Mouse (Mus musculus): ENCODE results near the gene Fam205c. TPM values are rescaled to one million over a fixed set of nuclear protein-coding genes. Genes with fewer than 3 reads are reported as not detected.
A peak's percentile ranks its signal among the peaks of the same experiment; 100 is the strongest.

Gene Fam205c
- polyA plus RNA-seq, 1 experiment from 2014 or later = 0.31 TPM

DNA sequence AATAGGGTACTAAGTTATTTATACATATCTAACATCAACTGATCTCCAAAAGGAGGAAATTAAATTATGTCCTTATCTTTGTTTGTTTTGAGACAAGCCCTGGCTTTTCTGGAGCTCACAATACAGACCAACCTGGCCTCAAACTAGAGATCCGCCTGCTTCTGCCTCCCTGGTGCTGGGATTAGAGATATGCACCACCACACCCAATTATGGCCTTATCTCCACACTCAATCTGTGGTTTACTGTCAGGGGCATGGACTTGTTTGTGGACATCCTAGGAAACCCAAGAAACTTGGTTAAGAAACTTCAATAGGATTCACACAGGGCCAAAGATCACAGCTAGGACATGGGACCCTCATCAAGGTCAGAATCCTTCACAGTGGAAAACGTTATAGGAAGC is 3.6 kb upstream of the Fam205c start:
- Histone ChIP-seq H3K9me3 (ENCODE audit: control insufficient read depth, low read length) (no peaks in the 10 kb centered on the region), H3K27me3 (ENCODE audit: control insufficient read depth, insufficient read depth, low read length) (no peaks in the 10 kb centered on the region), H3K36me3 (ENCODE audit: control insufficient read depth, insufficient read depth, low read length) (no peaks in the 10 kb centered on the region), H3K9ac (ENCODE audit: low read length) (no peak overlapping the region), H3K4me2 (ENCODE audit: low read length) (no peak overlapping the region), H3K27ac (replicated peaks in 1 of 2; ENCODE audit: control insufficient read depth in 1 of 2, insufficient read depth in 1 of 2, low read depth in 2 of 2, low read length in 2 of 2) (no peak overlapping the region), H3K4me3 (ENCODE audit: control insufficient read depth in 1 of 2, insufficient read depth in 1 of 2, low read depth in 1 of 2, low read length in 2 of 2) (no peak overlapping the region), H3K4me1 (ENCODE audit: control insufficient read depth in 2 of 2, insufficient read depth in 2 of 2, low read length in 2 of 2) (peaks cover 2 to 6% of the 10 kb centered on the region in 2 experiments; a peak in 2 of 4 replicates)
- no peak for ATAC-seq (ENCODE audit: insufficient number of reproducible peaks, insufficient read depth, low FRiP score, low read depth)
- WGBS = 83% methylated on average over 2 of the region's 2 CpGs

- no peak overlapping the region for H3K4me3 ChIP-seq (ENCODE audit: control insufficient read depth in 1 of 2, insufficient read depth in 1 of 2, low read depth in 1 of 2, low read length in 2 of 2)
- no peaks in the 10 kb centered on the region for H3K36me3 ChIP-seq (ENCODE audit: control insufficient read depth, insufficient read depth, low read length)
- ATAC-seq (ENCODE audit: insufficient number of reproducible peaks, insufficient read depth, low FRiP score, low read depth) = peak; percentile 43; the same call in 1 of the 2 replicates
- no peak overlapping the region for H3K9ac ChIP-seq (ENCODE audit: low read length)
- WGBS = 29% methylated on average over 5 of the region's 5 CpGs
- no peaks in the 10 kb centered on the region for H3K9me3 ChIP-seq (ENCODE audit: control insufficient read depth, low read length)
- no peak overlapping the region for H3K4me2 ChIP-seq (ENCODE audit: low read length)
- H3K4me1 ChIP-seq (ENCODE audit: control insufficient read depth in 2 of 2, insufficient read depth in 2 of 2, low read length in 2 of 2) = peaks cover 2 to 6% of the 10 kb centered on the region in 2 experiments; a peak in 2 of 4 replicates
- no peaks in the 10 kb centered on the region for H3K27me3 ChIP-seq (ENCODE audit: control insufficient read depth, insufficient read depth, low read length)
- H3K27ac ChIP-seq (replicated peaks in 1 of 2; ENCODE audit: control insufficient read depth in 1 of 2, insufficient read depth in 1 of 2, low read depth in 2 of 2, low read length in 2 of 2) = no peak overlapping the region
Observed at GRCm38 (mm10) chr4:42876586-42877291, 2.7 kb upstream of the Fam205c start.

- Histone ChIP-seq H3K9ac (ENCODE audit: low read length) (no peak overlapping the region), H3K27ac (replicated peaks in 1 of 2; ENCODE audit: control insufficient read depth in 1 of 2, insufficient read depth in 1 of 2, low read depth in 2 of 2, low read length in 2 of 2) (no peak overlapping the region), H3K9me3 (ENCODE audit: control insufficient read depth, low read length) (no peaks in the 10 kb centered on the region)
Observed at GRCm38 (mm10) chr4:42872746-42873435, 1.1 kb downstream of the Fam205c start.

DNA sequence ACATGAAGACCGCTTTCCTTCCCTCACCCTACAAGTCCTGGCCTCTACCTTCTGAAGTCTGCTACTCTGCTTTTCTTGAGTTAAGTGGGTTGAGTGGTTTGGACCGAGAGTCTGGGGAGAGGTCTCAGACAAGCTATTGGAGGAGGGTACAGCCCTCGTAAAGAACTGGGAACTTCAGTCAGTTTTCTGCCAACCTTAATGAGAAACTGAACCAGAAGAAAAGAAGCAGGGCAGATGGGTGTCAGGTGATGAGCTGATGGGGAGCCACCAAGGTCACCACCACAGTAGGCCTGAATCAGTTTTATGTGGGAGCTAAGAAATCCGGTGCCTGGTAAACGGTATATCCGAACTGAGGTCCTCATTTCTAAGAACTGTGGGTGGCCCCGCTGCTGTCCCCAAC is 1.9 kb downstream of the Fam205c start:
- Histone ChIP-seq H3K9me3 (ENCODE audit: control insufficient read depth, low read length) (no peaks in the 10 kb centered on the region), H3K4me2 (ENCODE audit: low read length) (no peak overlapping the region), H3K4me1 (ENCODE audit: control insufficient read depth in 2 of 2, insufficient read depth in 2 of 2, low read length in 2 of 2) (no peaks in the 10 kb centered on the region), H3K4me3 (ENCODE audit: control insufficient read depth in 1 of 2, insufficient read depth in 1 of 2, low read depth in 1 of 2, low read length in 2 of 2) (no peak overlapping the region), H3K27ac (replicated peaks in 1 of 2; ENCODE audit: control insufficient read depth in 1 of 2, insufficient read depth in 1 of 2, low read depth in 2 of 2, low read length in 2 of 2) (no peak overlapping the region), H3K9ac (ENCODE audit: low read length) (no peak overlapping the region), H3K36me3 (ENCODE audit: control insufficient read depth, insufficient read depth, low read length) (no peaks in the 10 kb centered on the region), H3K27me3 (ENCODE audit: control insufficient read depth, insufficient read depth, low read length) (no peaks in the 10 kb centered on the region; the same call in 1 of the 2 replicates)
- no peak for ATAC-seq (ENCODE audit: insufficient number of reproducible peaks, insufficient read depth, low FRiP score, low read depth)
- WGBS = 88% methylated on average over 7 of the region's 7 CpGs

More at GRCm38 (mm10) chr4:42872746-42873435, 1.1 kb downstream of the Fam205c start:
- WGBS = 67% methylated on average over 16 of the region's 16 CpGs
- Histone ChIP-seq H3K4me2 (ENCODE audit: low read length) (no peak overlapping the region), H3K36me3 (ENCODE audit: control insufficient read depth, insufficient read depth, low read length) (no peaks in the 10 kb centered on the region), H3K4me3 (ENCODE audit: control insufficient read depth in 1 of 2, insufficient read depth in 1 of 2, low read depth in 1 of 2, low read length in 2 of 2) (no peak overlapping the region), H3K4me1 (ENCODE audit: control insufficient read depth in 2 of 2, insufficient read depth in 2 of 2, low read length in 2 of 2) (no peaks in the 10 kb centered on the region), H3K27me3 (ENCODE audit: control insufficient read depth, insufficient read depth, low read length) (no peaks in the 10 kb centered on the region; the same call in 1 of the 2 replicates)
- no peak for ATAC-seq (ENCODE audit: insufficient number of reproducible peaks, insufficient read depth, low FRiP score, low read depth)

DNA sequence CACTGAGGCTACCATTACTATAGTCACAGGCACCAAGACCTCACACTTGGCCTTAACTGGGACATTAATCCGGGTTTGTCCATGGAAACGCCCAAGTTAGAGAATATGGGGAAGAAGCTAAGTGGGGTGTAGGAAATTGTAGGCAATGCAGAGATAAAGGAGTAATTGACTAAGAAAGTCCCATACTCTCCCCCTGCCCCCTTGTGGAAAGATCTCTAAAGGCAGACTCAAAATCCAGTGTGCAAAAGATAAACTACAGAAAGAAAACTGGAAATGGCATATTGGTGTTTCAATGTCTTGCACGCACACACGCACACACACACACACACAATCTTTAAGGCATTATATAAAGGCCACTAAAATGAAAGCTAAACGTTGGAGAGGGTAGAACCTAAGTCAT is 3.3 kb downstream of the Fam205c start:
- Histone ChIP-seq H3K4me1 (ENCODE audit: control insufficient read depth in 2 of 2, insufficient read depth in 2 of 2, low read length in 2 of 2) (no peaks in the 10 kb centered on the region), H3K9ac (ENCODE audit: low read length) (no peak overlapping the region), H3K4me3 (ENCODE audit: control insufficient read depth in 1 of 2, insufficient read depth in 1 of 2, low read depth in 1 of 2, low read length in 2 of 2) (no peak overlapping the region), H3K27ac (replicated peaks in 1 of 2; ENCODE audit: control insufficient read depth in 1 of 2, insufficient read depth in 1 of 2, low read depth in 2 of 2, low read length in 2 of 2) (no peak overlapping the region), H3K36me3 (ENCODE audit: control insufficient read depth, insufficient read depth, low read length) (no peaks in the 10 kb centered on the region), H3K9me3 (ENCODE audit: control insufficient read depth, low read length) (no peaks in the 10 kb centered on the region), H3K4me2 (ENCODE audit: low read length) (no peak overlapping the region), H3K27me3 (ENCODE audit: control insufficient read depth, insufficient read depth, low read length) (no peaks in the 10 kb centered on the region; the same call in 1 of the 2 replicates)
- ATAC-seq (ENCODE audit: insufficient number of reproducible peaks, insufficient read depth, low FRiP score, low read depth) = no peak
- WGBS = 75% methylated on average over 5 of the region's 5 CpGs

GRCm38 (mm10) chr4:42868193-42868592 is 5.8 kb downstream of the Fam205c start:
- Histone ChIP-seq H3K9me3 (ENCODE audit: control insufficient read depth, low read length) (no peaks in the 10 kb centered on the region), H3K4me3 (ENCODE audit: control insufficient read depth in 1 of 2, insufficient read depth in 1 of 2, low read depth in 1 of 2, low read length in 2 of 2) (no peak overlapping the region), H3K9ac (ENCODE audit: low read length) (no peak overlapping the region), H3K27ac (replicated peaks in 1 of 2; ENCODE audit: control insufficient read depth in 1 of 2, insufficient read depth in 1 of 2, low read depth in 2 of 2, low read length in 2 of 2) (no peak overlapping the region), H3K27me3 (ENCODE audit: control insufficient read depth, insufficient read depth, low read length) (no peaks in the 10 kb centered on the region; the same call in 1 of the 2 replicates), H3K4me2 (ENCODE audit: low read length) (no peak overlapping the region), H3K36me3 (ENCODE audit: control insufficient read depth, insufficient read depth, low read length) (no peaks in the 10 kb centered on the region), H3K4me1 (ENCODE audit: control insufficient read depth in 2 of 2, insufficient read depth in 2 of 2, low read length in 2 of 2) (no peaks in the 10 kb centered on the region)
- ATAC-seq (ENCODE audit: insufficient number of reproducible peaks, insufficient read depth, low FRiP score, low read depth) = no peak
- 82% methylated on average over 5 of the region's 5 CpGs for WGBS

DNA sequence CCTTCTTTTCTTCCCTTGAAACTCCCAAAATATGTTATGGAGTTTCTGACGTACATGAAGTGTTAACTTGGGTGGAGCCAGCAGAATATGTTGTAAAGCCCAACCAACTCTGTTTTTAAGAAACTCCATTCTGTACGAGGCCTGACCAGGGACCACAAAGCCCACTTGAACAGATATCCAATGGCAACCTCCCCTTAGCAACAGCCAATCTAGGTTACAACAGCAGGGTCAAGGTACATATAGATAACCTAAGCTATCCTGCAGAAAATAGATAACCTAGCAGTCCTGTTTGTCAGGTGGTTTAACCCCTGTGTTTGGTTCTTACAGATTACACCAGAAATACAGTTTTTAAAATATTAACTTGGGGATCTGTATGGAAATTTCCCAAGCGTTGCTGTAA is 6.6 kb downstream of the Fam205c start:
- H3K4me3 ChIP-seq (ENCODE audit: control insufficient read depth in 1 of 2, insufficient read depth in 1 of 2, low read depth in 1 of 2, low read length in 2 of 2) = no peak overlapping the region
- H3K4me1 ChIP-seq (ENCODE audit: control insufficient read depth in 2 of 2, insufficient read depth in 2 of 2, low read length in 2 of 2) = no peaks in the 10 kb centered on the region
- no peak overlapping the region for H3K4me2 ChIP-seq (ENCODE audit: low read length)
- no peak overlapping the region for H3K27ac ChIP-seq (replicated peaks in 1 of 2; ENCODE audit: control insufficient read depth in 1 of 2, insufficient read depth in 1 of 2, low read depth in 2 of 2, low read length in 2 of 2)
- no peaks in the 10 kb centered on the region; the same call in 1 of the 2 replicates for H3K27me3 ChIP-seq (ENCODE audit: control insufficient read depth, insufficient read depth, low read length)
- no peaks in the 10 kb centered on the region for H3K36me3 ChIP-seq (ENCODE audit: control insufficient read depth, insufficient read depth, low read length)
- 56% methylated on average over 3 of the region's 3 CpGs for WGBS
- ATAC-seq (ENCODE audit: insufficient number of reproducible peaks, insufficient read depth, low FRiP score, low read depth) = no peak
- H3K9ac ChIP-seq (ENCODE audit: low read length) = no peak overlapping the region
- H3K9me3 ChIP-seq (ENCODE audit: control insufficient read depth, low read length) = no peaks in the 10 kb centered on the region
